Mouse (Mus musculus) olfactory bulb, adult 2 months (tissue): ENCODE data around the gene Zglp1.

ENCODE experiments used
- CTCF ChIP-seq: fragments of 200-500 bp; IDR thresholded peaks from 2 replicates; pipeline ENCODE4 v1.5.1; 2012; ENCODE audit warnings: low read depth, mild to moderate bottlenecking, low read length, moderate library complexity; ENCODE audit not compliant: insufficient read depth
- POLR2A ChIP-seq: fragments of 200-500 bp; IDR thresholded peaks from 2 replicates; pipeline ENCODE4 v1.6.1; 2012; ENCODE audit warnings: mild to moderate bottlenecking, low read depth, low read length, moderate library complexity; ENCODE audit not compliant: insufficient read depth

DNA sequence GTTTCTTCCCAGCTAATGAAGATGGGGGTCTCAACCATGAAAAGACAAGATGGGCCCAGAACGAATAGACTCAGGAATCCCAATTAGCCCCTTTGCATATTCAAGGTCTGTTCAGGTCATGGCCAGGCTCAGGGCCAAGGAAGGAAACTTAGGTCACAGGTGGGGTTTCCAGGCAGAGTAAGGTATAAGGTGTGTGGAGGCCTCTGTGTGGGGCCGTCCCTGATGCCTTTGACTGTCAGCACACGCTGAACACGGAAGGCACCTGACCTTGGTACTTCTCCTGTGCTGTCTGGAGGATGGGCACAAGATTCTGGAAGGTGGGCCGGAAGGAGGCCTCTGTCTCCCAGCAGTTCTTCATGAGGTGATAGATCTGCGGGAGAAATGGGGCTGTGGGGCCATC lies 37.9 kb upstream of the Zglp1 start:
- TF ChIP-seq POLR2A = no peak
- TF ChIP-seq CTCF = no peak
